Mouse (Mus musculus): ENCODE results near the gene Astn2.

Astn2 gene

DNA sequence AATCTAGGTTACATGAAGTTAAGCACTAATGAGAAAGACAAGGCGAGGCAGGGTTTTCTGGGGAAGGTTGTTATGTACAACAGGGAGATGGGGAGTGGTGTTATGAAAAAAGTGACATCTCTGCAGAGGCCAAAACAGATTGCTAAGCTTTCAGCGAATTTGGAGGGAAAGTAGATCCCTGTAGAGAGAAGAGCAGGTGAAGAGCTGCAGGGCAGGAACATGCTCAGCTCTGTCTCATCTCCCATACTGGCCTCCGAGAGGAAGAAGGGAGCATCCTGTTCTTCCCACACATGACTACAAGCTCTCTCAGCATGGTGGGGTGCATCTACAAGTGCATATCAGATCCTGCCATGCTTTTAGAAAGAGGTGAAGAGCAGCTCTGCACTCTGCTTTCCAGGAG, 245.7 kb downstream of the Astn2 start:
- CTCF ChIA-PET = no interaction called here

DNA sequence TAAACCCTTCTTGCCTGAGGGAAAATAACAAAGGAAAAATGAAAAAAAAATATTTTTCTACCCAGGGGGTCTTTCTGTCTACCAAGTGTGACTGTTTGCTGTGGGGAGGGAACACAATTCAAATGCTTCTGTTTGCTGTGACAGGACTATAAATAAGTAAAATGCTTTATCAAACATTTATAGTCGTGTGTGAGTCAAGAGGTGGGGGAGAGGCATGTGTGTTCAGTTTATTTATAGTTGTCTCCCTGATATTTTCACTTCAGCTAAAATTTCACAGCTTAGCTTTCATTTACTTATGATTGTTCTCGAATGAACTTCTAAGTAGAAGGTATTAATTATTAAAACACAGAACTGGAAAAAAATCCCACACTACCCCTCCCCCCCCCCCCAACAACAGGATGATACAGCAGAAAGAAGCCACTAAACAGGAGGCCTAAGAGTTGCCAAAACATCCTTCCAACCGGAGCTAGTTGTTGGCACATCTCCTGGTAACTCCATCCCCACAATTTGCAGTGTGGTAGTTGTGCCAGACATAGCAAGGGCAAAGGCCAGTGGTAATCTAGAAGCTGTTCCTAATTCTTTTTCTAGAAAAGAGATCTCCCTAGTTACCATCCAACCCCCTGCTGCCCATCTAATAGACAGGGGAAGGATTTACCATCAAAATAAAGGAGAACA, 246.8 kb downstream of the Astn2 start:
- CTCF ChIA-PET = no interaction called here

DNA sequence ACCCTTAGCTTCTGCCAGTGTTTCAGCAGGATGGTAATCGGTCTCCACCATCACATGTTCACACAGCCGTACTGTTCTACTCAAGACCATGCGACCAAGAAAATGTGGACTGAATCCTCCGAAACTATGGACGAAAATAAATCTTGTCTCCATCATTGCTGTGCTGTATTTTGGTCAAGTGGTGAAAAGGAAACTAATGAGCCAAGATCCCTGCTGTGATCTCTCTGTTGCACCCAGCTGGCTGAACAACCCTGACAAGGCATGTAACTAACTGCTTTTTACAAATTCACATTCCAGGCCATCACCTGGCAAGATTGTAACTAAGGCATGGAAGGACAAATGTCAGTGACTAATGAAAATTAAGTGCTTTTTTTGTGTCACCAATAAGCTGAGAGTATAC, 257.9 kb downstream of the Astn2 start:
- CTCF ChIA-PET = no interaction called here

DNA sequence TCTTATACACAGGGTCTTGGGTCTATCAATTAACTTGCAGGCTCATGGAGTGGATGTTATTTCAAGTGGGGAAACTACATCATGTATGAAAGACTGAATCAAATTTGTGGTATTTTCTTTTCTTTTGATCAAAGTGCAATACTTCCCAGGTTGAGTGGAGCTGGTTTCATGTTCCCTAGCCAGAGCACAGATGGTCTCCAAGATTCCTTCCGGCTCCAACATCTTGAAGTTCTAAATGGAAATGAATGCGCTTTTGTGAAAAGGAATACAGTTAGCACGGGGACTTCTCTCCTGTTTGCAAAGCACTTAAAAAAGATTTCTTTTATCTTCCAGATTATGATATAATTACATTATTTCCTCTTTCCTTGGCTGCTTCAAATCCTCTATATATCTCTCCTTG, 278.2 kb downstream of the Astn2 start:
- CTCF ChIA-PET = no interaction called here

DNA sequence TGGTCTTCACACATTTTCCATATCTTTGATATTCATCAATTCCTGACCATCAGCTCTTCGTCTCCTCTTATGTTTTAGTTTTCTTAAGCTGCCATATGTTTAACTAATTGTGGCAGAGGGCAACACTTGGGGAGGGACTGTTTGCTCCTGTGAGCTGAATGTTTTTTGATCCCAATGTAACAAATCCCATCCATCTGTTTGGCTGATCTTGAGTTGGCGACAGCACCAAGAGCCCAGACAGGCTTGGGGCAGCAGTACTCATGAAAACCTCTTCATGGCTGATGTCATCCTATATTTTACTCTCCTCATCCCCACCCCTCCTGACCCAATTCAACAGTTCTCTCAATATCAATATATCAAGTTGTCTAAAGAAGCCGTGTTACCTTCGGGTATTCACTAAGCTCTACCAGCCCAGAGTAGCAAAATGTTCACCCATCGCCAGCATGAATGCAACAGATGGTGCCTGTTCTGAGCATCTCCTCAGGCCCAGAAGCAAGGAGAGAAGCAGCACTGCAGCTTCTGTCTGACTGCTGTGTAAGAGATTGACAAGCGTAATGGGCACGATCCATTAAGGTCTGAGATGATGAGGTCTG, 281.5 kb downstream of the Astn2 start:
- CTCF ChIA-PET = no interaction called here

DNA sequence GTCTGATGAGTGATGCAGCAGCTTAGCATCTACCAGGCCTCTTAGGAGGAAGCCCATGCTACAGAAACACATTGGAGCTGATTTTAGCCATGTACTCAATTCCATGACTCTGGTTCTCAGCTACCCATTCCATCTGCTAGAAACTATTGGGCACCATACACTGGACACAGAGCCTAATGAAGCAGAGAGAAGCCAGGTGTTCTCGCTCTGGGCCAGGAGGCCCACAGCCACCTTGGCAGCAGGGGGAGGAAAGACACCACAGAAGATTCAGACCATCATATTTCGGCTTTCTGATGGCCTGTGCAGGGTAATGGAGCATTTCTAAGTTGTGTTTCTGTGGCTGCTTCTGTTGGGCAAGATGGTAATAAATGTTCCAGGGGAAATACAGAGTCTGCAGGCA, 290.2 kb downstream of the Astn2 start:
- CTCF ChIA-PET = no interaction called here

DNA sequence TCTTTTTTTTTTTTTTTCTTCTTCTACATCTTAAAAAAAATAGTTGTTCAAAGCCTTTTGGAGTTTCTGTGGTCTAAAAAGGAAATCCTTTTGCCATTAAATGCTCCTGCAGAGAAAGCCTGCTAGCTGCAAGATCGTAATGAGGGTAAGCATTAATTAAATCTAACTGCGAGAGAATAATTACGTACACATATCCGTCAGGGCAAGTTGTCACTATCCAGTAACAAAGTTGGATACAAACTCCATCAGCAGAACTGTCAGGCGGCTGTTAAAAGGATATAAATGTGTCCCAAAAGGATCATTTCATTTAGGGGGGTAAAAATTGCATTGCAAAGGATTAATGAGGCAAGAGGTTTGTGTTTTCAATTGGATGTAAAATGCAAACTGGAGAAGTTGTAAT, 302.4 kb downstream of the Astn2 start:
- CTCF ChIA-PET = no interaction called here

DNA sequence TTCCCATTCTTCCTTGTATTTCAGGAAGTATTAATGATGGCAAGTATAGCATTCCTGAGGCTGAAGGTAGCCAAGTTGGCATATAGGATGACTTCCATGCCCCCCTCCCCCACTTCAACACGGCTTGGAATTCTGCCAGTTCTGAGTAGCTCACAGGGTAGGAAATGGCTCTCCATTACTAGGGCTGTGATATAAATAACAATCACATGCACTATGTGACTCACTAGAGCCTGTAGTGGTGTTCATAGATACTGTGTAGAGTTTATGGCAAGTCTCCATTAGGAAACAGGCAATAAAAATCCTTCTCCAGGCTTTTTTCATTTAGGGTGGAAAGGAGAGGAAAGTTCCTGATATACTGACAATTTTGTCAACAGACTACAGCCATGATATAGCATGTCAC, 306.8 kb downstream of the Astn2 start:
- CTCF ChIA-PET = no interaction called here

DNA sequence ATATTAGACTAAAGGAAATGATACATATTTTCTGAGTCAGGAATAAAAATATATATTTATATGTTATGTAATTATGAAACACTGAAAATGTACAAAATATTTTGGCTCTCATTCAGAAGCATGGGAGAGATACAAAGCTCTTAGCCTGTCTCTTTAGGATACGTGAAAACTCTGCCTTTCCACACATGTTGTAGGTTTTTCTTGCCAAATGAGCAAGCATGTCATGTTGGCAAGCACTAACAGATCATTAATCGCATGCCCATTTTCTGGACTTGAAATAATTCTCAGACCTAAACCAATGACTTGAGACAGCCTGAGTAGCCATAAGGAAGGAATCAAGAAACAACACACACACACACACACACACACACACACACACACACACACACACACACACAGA, 308.3 kb downstream of the Astn2 start:
- CTCF ChIA-PET = no interaction called here

DNA sequence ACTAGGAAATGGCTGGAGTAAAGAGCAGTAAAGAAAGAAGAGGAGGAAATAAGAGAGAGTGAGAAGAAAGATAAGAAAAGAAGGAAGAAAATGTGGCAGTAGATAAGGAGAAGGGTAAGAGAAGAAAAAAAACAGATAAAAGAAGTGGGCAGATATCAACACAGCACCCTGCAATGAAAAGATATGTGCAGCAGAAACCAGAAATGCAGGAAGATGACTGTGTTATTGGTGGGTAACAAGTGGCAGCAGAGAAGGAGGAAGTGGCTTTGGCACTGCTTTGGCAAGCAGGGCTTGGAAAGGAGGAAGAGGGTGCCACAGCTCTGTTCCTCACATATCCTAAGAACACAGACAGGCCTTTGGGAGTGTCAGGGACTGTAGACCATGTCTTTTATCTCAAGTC, 347.2 kb downstream of the Astn2 start:
- CTCF ChIA-PET = no interaction called here

DNA sequence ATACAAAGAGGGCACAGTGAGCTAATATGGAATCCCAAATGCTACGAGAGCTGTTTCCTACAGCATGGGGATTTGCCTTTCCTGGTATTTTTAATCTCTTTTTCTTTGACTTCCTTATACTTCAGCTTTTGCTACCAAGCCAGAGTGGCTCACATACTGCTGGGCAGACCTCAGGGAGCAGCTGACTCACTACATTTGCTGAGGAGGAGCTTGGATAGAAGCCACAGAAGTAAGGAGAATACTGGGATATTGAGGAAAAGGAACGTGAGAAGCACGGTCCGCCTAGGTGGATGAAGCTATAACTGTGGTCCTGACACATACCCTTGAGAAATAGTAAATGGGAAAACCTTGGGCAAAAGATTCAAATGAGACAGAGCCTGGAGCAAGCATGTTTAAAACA, 348.7 kb downstream of the Astn2 start:
- CTCF ChIA-PET = no interaction called here

DNA sequence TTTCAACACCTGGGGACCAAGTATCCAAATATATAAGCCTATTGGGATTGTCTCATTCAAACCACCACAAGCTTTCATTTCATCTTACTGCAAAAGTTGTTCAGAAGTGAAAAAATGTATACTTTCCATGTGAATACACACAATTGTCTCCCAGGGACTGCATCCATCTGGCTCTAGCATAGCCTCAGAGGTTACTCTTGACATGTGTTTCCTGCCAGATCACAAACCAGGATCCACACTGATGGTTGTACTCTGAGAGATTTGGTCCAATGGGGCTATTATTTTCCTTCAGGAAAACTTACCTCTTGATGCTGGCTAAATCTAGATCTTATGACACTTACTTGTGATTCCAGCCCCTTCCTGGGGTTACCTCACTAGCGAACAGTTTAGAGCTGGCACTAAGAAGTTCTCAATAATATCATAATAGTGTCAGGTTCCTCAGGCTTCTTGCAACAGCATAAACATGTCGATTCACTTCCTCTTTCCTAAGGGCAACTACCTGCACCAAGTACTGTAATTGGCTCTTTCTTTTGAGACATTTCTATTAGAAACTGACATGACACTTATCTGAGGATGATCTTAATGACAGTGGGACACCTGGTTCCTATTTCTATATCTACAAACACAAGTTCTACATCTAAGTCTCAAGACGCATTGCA, 361.3 kb downstream of the Astn2 start:
- CTCF ChIA-PET = no interaction called here

DNA sequence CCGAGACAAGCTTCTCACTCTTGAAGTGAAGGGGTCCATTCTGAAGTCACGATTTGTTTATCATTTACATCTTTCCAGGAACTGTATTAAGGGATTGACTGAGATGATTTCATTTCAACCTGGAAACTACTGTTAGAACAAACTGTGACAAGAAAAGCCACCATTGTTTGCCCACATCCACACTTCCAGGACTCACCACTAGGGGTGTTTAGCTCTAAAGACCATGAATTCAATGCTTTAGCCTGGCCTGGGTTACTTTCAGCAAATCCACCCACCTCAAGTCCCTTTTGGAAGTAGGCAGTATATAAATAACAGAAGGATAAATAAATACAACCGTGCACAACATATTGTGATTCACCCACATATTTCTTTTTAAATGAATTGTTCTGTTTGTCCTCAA, 370.6 kb downstream of the Astn2 start:
- CTCF ChIA-PET = no interaction called here

DNA sequence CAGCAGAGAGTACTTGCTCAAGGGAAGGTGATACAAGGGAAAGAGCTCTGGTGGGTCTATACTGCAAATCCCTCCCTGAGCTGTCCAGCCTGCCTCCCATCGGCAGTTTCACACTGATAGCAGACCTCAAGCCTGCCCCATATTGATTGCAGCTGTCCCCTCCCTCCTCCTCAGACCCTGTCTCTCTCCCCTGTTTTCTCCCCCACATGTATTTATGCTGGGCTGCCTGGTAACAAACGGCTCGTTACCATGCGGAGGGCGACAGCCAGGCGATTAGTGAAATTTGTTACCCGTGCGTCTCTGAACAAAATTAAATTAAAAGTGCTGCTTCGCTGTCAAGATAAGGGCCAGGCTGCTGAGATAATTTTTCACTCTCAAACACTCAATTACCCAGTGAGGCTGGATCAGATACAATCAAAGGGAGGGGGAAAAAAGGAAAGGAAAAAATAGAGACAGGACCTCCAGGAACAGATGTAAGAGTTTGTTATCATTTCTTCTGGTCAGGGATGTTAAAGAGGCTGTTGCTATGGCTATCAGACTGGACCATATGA, 373.0 kb downstream of the Astn2 start:
- CTCF ChIA-PET = no interaction called here

DNA sequence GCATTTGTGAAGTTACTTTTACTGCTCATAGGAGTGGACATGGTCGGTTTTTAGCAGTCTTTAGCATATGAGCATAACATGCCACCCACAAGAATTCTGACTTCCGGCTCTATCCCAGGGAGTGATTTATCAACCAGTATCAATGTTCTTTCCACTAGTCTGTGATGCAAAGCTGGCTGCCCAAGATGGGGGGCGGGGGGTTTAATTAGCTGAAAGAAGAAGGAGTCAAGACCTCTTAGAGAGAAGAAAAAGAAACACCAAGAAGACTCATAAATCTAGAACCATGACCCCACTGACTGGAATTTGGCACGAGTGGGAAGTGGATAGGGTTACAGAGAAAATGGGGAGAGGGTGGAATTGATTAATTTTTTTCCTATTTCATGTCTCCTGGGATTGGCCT, 374.5 kb downstream of the Astn2 start:
- CTCF ChIA-PET = no interaction called here

DNA sequence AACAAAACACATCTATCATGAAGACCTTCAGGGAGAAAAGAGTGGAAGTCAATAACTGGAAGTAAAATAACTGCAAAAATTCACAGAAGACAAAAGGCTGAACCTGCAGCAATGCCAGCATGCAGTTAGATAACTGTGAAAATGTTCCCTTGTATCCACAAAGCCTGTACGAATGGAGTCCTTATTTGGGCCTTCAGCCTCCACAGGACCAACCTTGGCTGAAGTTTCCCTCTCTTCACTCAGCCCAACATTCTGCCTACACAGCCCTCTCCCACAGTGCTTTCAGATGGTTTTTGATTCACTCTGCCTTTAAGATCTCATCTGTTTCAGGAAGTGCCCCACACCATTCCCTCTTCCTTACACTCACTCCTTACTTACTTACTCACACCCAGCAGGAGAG, 376.5 kb downstream of the Astn2 start:
- CTCF ChIA-PET = no interaction called here

DNA sequence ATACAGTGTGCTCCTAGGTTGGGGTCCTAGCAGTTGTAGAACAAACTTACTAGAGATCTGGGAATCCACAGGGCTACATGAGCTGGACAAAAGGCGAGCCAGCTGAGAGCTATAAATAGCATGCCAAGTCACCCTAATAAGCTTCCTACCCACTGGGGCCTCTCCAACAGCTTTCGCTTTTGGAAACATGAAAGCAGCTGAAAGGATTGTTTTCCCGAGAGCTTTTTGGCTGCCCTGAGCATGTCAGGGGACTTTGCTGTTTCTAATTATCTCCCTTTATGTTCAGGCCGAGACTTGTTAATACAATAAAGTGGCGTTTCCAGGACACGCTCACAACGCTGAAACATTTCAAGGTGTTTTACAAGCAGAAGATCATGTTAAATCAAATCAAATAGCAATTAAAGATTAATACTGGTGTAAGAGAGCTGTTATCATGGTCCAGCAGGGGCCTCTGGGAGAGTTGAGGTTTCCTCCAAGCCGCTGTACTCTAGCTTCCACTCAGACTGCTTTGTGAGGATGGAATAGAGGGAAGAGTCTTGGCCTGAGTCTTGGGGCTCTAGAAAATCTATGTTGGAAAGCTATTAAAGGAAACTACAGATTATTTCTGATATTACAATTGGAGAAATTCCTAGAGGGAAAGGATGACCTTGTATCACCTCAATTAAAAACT, 378.9 kb downstream of the Astn2 start:
- CTCF ChIA-PET = no interaction called here

DNA sequence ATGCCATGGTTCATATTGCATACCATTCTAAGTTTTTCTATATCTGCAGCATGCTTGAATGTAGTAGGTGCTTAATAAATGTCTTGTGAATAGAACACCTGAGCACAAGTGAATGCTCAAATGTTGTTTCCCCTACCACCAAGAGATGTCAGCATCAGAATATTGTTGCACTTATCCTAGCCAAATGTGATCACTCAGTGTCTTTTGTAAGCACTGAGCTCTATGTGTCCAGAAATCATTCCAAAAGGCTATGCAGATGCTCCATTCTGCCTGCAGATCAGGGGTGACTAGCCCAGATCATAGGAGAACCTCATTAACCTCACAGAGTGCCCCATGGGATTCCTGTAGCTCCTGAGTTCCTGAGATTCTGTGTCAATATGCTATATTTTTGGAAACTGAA, 401.5 kb downstream of the Astn2 start:
- CTCF ChIA-PET = interaction anchor here (0.5 kb wide), 1 partner anchor 210 kb away, joined by 4 read pairs; no protein-coding TSS in a partner anchor

DNA sequence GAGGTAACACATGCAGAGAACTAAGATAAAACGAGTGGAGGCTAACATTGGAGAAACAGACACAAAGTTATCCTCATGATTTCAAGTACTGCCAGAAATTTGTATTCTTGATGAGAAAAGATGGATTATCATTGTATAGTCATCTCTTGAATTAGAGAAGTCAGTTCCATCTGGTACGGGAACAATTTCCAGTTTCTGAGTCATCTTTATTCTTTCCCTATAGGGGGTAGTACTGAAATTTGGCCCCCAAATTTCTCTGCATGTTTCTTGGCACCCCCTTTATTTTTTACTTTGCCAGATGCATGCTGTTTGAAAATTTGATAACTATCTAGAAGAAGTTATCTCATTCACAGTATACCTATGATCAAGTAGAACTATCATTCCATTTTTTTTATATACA, 420.8 kb downstream of the Astn2 start:
- CTCF ChIA-PET = no interaction called here

DNA sequence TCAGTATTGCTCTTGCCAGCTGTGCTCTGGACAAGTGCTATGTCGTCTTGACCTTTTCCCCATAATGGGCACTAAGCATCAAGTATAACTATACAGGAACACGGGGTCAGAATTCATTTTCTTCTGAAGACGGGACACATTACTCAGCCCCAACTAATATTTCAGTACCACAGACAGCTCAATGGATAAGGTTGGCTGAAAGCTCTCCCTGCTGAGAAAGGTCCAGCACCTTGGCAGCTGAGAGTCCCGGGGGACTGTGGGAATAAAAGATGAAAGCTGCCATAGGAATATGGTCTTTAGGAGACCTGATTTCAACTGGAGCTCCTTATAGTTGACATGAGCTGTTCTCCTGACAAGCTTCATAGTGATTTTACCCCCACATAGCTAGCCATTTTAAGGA, 421.5 kb downstream of the Astn2 start:
- CTCF ChIA-PET = no interaction called here

DNA sequence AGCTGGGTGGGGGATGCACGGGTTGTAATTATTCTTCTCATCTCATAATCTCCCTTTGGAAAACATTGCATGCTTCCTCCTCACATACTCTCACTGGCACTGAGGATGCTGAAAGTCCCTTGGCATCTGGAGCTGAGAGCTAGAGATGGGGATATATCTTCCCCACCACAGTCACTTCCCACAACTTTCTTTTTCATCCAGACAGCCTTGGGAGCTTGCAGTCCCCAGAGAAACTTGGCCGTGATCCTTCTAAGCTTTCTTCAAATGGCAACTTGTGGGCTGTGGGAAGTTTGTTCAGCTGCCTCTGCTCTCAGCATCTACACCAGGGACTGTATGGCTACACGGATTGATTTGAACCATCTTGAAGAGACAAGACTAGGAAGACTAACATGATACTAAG, 428.2 kb downstream of the Astn2 start:
- CTCF ChIA-PET = no interaction called here

DNA sequence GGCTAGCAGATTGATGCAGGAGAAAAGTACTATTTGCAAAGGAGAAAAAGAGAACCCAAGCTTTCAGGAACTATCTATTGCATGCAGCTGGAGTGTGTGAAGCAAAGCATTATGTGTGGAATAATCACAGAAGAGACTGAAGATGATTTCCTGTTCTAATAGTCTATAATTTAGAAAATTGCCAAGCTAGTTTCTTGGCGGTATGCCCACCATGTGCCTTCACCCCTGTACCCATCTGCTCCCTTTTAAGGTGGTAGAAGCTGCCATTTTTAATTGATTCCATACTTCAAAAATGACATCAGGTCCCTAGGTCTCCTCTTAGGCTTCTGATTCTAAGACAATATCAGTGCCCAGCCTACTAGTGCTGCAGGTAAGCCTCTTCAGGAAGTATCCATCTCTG, 432.0 kb downstream of the Astn2 start:
- CTCF ChIA-PET = no interaction called here

DNA sequence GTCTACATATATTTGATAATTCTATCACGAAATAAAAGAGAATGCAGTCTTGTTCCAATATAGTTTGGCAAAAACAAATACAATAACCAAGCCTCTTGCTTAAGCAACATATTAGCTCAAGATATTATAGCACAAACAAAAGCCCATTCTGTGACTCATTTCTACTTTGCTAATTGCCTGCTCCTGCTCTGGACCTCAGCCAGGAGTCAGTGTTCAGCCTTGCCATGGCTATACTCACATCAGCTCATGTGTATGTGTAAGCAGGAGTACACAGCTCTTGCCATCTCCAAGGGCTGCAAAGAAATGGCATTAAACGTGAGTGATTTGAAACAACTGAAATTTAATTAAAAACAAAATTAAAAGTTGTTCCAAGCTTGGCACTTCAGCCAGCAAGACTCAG, 435.1 kb downstream of the Astn2 start:
- CTCF ChIA-PET = no interaction called here

Measured in spleen, embryonic (tissue).